Mouse (Mus musculus): ENCODE measurements around the gene Dazap1.
A peak's percentile ranks its signal among the peaks of the same experiment; 100 is the strongest.

Dazap1 gene

GRCm38 (mm10) chr10:80324120-80325037 is 63.1 kb downstream of the Dazap1 start:
- no peak for DNase-seq

DNA sequence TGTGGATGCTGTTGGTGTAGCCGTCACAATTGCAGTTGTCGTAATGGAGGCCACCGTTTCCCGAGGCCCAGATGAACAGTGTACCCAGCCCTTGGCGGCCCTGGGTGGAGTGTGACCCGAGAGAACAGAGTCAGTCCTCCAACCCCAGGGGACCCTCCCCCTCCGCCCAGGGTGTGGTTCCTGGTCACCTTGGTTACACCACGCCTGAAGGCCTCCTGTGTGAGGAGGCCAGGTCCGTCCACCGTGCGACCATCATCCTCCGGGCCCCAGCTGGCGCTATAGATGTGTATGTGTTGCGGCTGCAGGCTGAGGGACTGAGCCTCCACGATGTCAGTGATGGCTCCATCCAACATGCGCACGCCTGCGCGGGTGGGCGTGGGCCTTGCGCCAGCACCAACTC is 63.8 kb downstream of the Dazap1 start:
- peak in 1 of 2 experiments; percentile 19 for DNase-seq

DNA sequence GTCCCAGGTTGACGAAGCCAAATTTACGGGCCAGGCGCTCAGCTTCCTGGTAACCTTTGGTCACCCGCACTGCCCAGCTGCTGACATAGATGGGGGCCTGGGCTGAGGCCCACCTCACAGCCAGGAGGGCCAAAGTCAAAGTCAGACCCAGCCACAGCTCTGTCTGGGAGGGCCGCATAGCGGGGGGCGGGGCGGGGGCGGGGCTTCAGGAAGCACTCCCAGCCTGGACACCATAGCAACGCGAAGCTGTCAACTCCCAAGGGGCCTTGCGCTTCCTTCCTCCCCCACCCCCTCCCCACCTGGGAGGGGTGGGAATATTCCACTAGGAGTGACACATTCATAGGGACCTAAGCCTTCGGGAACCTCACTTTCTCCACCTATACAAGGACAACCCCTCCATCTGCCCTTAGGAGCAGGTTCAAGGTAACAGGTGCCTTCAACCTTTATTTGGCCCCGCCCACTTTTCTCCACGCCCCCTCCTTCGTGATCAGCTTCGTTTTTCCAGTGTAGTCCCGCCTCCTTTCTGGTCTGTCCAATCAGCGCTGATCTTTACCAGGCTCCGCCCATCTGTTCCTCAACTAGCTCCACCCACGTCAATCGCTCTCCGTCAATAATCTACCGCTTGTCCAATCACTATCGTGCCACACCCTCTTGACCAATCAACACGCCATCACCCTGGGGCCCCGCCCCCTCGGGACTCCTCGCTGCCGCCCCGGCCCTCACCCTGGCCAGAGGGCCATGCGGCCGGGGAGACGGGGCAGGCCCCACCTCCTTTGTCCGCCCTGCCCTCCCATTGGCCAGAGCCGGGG is 68.2 kb downstream of the Dazap1 start, which contains the start of the genes Pcsk4 and Reep6:
Gene Pcsk4, minus strand, starts transcription at position 226 of the 809 bp plus-strand sequence.
Gene Reep6, plus strand, starts transcription at position 681 of the 809 bp plus-strand sequence.
- DNase-seq = peak; percentile 63 to 77

GRCm38 (mm10) chr10:80330084-80330483 is 68.8 kb downstream of the Dazap1 start:
- no peak for DNase-seq

DNA sequence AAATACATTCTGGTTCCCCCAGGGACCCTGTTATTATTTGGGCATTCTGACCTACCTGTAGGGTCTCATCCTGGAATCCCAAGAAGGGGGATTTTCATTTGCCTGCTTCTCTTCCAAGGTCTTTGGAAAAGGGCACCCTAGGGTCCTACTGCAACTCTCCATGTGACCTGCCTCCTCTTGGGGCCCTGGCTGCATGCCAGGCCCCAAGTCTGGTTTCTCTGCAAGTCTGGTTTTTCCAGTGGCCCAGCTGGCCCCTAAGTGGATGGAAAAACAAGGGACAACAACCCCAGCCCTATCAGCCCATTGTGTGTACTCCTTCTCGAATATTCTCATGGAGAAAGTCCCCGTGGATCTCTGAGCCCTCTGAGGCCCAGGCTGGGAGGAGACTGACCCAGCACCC is 69.6 kb downstream of the Dazap1 start:
- no peak for DNase-seq

GRCm38 (mm10) chr10:80331636-80332524 is 70.6 kb downstream of the Dazap1 start:
- DNase-seq = no peak

DNA sequence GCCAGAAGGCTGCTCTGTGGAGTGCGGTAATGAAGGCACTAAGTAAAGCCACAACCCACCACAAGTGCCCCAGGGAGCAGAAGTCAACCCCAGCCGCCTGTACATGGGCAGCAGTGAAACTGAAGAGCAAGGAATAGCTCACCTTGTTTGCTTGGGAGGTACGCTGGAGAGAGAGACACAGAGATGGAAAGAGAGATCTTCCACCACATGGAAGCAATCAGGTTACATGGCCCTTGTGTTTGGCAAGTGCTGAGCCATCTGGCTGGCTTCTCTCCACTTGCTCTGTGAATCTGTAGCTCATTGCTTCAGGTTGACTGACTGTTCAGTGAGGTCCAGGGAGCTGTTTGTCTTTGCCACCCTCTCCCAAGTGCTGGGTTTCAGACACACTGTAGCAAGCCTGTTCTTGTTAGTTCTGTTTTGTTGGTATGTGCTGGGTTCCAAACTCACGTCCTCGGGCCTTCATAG is 71.3 kb downstream of the Dazap1 start:
- DNase-seq = no peak

DNA sequence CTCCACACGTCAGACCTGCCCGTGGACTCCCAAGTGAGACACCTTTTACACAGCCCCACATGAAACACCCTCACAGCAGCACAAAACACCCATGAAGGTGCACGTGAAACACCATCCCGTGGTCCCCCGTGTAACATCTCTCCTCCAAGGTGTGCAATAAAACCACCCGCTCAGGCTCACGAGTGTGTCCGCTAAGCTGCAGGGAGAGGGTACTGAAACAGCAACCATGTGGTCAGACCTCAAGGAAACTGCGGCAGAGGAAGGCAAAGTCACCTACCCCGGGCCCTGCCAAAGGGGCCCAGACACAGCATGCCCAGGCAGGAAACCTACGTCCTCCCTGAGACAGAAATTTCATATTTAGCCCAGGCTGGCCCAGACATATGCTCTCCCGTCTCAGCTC is 75.0 kb downstream of the Dazap1 start:
- DNase-seq = no peak
